Mouse (Mus musculus) embryonic fibroblast, embryonic 13.5 days (primary cell): Measurements from ENCODE around the gene Rack1.

Source experiments
- CTCF ChIP-seq: IDR thresholded peaks from 2 replicates; pipeline ENCODE4 v1.5.1; 2011; ENCODE audit warnings: mild to moderate bottlenecking, control low read depth, low read length, moderate library complexity, borderline replicate concordance; ENCODE audit not compliant: insufficient read depth
- POLR2A ChIP-seq: IDR thresholded peaks from 2 replicates; pipeline ENCODE4 v1.6.1; 2011; ENCODE audit warnings: low read depth, mild to moderate bottlenecking, control low read depth, low read length, moderate library complexity

DNA sequence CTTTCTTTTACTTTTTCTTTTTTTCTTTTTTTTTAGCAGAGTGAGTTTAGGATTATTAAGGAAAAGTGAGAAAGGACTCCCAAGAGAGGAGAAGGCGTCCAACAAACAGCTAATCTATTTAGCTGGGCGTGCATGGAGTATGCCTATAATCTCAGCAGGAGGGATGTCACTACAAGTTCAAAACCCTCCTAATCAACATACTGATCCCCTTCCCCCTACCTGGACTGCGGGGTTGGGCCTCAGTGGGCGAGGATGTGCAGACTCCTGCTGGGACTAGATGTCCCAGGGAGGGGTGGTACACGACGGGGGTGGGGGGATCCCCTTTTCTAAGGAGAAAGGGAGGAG lies 26.6 kb downstream of the Rack1 start:
- no peak for TF ChIP-seq CTCF
- TF ChIP-seq POLR2A, result no peak
